Mouse (Mus musculus): Measurements from ENCODE around the gene Pi16. TPM values are rescaled to one million over a fixed set of nuclear protein-coding genes. Genes with fewer than 3 reads are reported as not detected.
A peak's percentile ranks its signal among the peaks of the same experiment; 100 is the strongest.

The Pi16 gene
- polyA plus RNA-seq, 2 experiments: 0.39 to 0.97 TPM

DNA sequence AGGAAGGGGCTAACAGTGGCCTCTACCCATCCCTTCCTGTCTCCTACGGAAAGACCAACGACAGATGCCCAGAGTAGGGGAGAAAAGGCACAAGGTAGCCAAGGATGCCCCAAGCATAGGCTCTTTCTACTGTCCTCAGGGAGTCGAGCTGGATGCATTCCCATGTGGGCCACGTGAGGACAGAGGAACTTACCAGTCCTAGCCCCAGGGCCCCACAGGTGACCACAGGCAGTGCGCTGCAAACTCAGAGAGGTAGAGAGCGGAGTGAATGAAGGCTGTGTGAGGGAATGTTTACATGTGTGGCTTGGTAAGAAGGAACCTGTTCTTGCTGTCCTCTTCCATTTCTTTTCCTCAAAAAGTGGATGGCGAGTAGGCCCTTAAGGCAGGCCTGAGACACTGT, 11.6 kb upstream of the Pi16 start:
- peaks cover under 1% of the 10 kb centered on the region for H3K36me3 ChIP-seq (replicated peaks; ENCODE audit: control insufficient read depth, insufficient read depth, low read depth)
- no peak overlapping the region for H3K9ac ChIP-seq (replicated peaks)
- H3K4me2 ChIP-seq (ENCODE audit: low read depth): no peak overlapping the region
- TF ChIP-seq CTCF (IDR thresholded peaks at IDR 0.05; ENCODE audit: low read depth) (no peak), EP300 (IDR thresholded peaks at IDR 0.05; ENCODE audit: low read depth) (no peak)
- H3K27me3 ChIP-seq (ENCODE audit: control insufficient read depth, insufficient read depth, low read length): no peaks in the 10 kb centered on the region
- WGBS (ENCODE audit: insufficient replicate concordance): 30% methylated on average over 7 of the region's 7 CpGs
- H3K4me1 ChIP-seq (replicated peaks; ENCODE audit: control insufficient read depth in 2 of 2, insufficient read depth in 2 of 2, low read length in 1 of 2): 0 out of 4 replicates have a peak, but pooled peaks cover 0 to 3% of the 10 kb centered on the region in 2 experiments
- H3K9me3 ChIP-seq (ENCODE audit: control insufficient read depth, low read length): no peaks in the 10 kb centered on the region
- ATAC-seq (ENCODE audit: insufficient read depth): no peak
- no peak overlapping the region for H3K27ac ChIP-seq
- DNase-seq (ENCODE audit: low read depth in 3 of 3, low spot score in 3 of 3): no peak
- no peak overlapping the region for H3K4me3 ChIP-seq (ENCODE audit: insufficient read depth in 1 of 2, low read depth in 2 of 2, low read length in 2 of 2)

DNA sequence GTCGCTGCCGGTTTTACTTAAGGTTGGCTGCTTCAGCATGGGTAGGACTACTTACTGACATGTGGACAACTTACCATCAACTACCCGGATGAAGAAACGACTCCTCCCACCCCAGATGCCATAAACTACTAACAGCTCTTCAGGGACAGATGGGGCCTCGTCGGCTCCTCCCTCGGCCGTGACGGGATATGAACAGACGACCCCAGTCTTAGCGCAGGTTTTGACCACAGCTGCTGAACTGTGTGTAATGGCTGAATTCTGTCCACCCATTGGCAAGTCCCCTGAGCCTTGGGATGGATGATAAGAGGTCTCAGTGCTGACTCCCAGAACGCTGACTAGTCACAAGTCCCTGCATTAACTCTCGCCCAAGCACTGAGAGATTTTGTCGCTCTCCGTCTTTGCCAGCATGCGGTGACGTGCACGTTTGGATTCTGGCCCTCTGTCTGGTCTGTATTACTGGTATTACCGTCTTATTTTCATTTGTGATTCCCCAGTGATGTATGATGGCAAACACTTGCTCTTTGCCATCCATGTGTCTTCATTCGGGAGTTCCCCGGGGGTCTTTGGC, 7.3 kb upstream of the Pi16 start:
- no peaks in the 10 kb centered on the region for H3K27me3 ChIP-seq (ENCODE audit: control insufficient read depth, insufficient read depth, low read length)
- H3K4me3 ChIP-seq (ENCODE audit: insufficient read depth in 1 of 2, low read depth in 2 of 2, low read length in 2 of 2): no peak overlapping the region
- no peak for ATAC-seq (ENCODE audit: insufficient read depth)
- peaks cover 2% of the 10 kb centered on the region; the same call in 1 of the 2 replicates for H3K9me3 ChIP-seq (ENCODE audit: control insufficient read depth, low read length)
- no peak overlapping the region for H3K27ac ChIP-seq
- no peaks in the 10 kb centered on the region for H3K4me1 ChIP-seq (replicated peaks; ENCODE audit: control insufficient read depth in 2 of 2, insufficient read depth in 2 of 2, low read length in 1 of 2)
- no peaks in the 10 kb centered on the region for H3K36me3 ChIP-seq (replicated peaks; ENCODE audit: control insufficient read depth, insufficient read depth, low read depth)
- no peak for TF ChIP-seq CTCF (IDR thresholded peaks at IDR 0.05; ENCODE audit: low read depth)
- no peak for TF ChIP-seq EP300 (IDR thresholded peaks at IDR 0.05; ENCODE audit: low read depth)
- 67% methylated on average over 21 of the region's 21 CpGs for WGBS (ENCODE audit: insufficient replicate concordance)
- H3K9ac ChIP-seq (replicated peaks): no peak overlapping the region
- no peak for DNase-seq (ENCODE audit: low read depth in 3 of 3, low spot score in 3 of 3)
- no peak overlapping the region for H3K4me2 ChIP-seq (ENCODE audit: low read depth)

DNA sequence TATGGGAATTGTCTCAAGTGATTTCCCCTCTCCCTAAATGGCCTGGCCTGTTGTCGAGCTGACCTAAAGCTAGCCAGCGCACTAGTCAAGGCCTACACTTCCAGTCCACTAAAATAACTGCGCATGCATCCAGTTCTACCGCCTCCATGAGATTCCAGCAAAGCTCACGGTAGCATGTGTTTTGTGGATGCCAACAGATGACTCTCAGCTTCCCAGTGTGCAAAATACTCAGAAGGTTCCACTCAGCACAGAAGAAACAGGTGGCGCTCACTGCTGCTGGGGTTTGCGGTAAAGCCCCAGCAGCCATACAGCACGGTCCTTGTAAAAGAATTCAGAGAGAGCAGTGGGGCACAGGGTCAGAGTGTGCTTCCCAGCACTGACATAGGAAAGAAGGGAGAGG, 5.9 kb upstream of the Pi16 start:
- no peak overlapping the region for H3K27ac ChIP-seq
- H3K9ac ChIP-seq (replicated peaks): no peak overlapping the region
- no peaks in the 10 kb centered on the region for H3K27me3 ChIP-seq (ENCODE audit: control insufficient read depth, insufficient read depth, low read length)
- H3K9me3 ChIP-seq (ENCODE audit: control insufficient read depth, low read length): peaks cover 2% of the 10 kb centered on the region; the same call in 1 of the 2 replicates
- H3K4me3 ChIP-seq (ENCODE audit: insufficient read depth in 1 of 2, low read depth in 2 of 2, low read length in 2 of 2): no peak overlapping the region
- TF ChIP-seq CTCF (IDR thresholded peaks at IDR 0.05; ENCODE audit: low read depth) (no peak), EP300 (IDR thresholded peaks at IDR 0.05; ENCODE audit: low read depth) (no peak)
- 76% methylated on average over 8 of the region's 8 CpGs for WGBS (ENCODE audit: insufficient replicate concordance)
- no peaks in the 10 kb centered on the region for H3K36me3 ChIP-seq (replicated peaks; ENCODE audit: control insufficient read depth, insufficient read depth, low read depth)
- no peak for ATAC-seq (ENCODE audit: insufficient read depth)
- H3K4me2 ChIP-seq (ENCODE audit: low read depth): no peak overlapping the region
- no peaks in the 10 kb centered on the region for H3K4me1 ChIP-seq (replicated peaks; ENCODE audit: control insufficient read depth in 2 of 2, insufficient read depth in 2 of 2, low read length in 1 of 2)
- no peak for DNase-seq (ENCODE audit: low read depth in 3 of 3, low spot score in 3 of 3)

- Histone ChIP-seq H3K9ac (replicated peaks) (no peak overlapping the region), H3K9me3 (ENCODE audit: control insufficient read depth, low read length) (peaks cover 2% of the 10 kb centered on the region; the same call in 1 of the 2 replicates), H3K27me3 (ENCODE audit: control insufficient read depth, insufficient read depth, low read length) (no peaks in the 10 kb centered on the region), H3K36me3 (replicated peaks; ENCODE audit: control insufficient read depth, insufficient read depth, low read depth) (no peaks in the 10 kb centered on the region), H3K4me2 (ENCODE audit: low read depth) (no peak overlapping the region), H3K27ac (no peak overlapping the region), H3K4me3 (ENCODE audit: insufficient read depth in 1 of 2, low read depth in 2 of 2, low read length in 2 of 2) (no peak overlapping the region), H3K4me1 (replicated peaks; ENCODE audit: control insufficient read depth in 2 of 2, insufficient read depth in 2 of 2, low read length in 1 of 2) (no peaks in the 10 kb centered on the region)
- ATAC-seq (ENCODE audit: insufficient read depth): no peak
- no peak for TF ChIP-seq EP300 (IDR thresholded peaks at IDR 0.05; ENCODE audit: low read depth)
- no peak for TF ChIP-seq CTCF (IDR thresholded peaks at IDR 0.05; ENCODE audit: low read depth)
- no peak for DNase-seq (ENCODE audit: low read depth in 3 of 3, low spot score in 3 of 3)
- 77% methylated on average over 2 of the region's 2 CpGs for WGBS (ENCODE audit: insufficient replicate concordance)
Measured at GRCm38 (mm10) chr17:29312082-29312481, 5.4 kb upstream of the Pi16 start.

- Histone ChIP-seq H3K4me2 (ENCODE audit: low read depth) (no peak overlapping the region), H3K9me3 (ENCODE audit: control insufficient read depth, low read length) (peaks cover 2% of the 10 kb centered on the region; the same call in 1 of the 2 replicates), H3K27ac (no peak overlapping the region), H3K4me1 (replicated peaks; ENCODE audit: control insufficient read depth in 2 of 2, insufficient read depth in 2 of 2, low read length in 1 of 2) (no peaks in the 10 kb centered on the region), H3K9ac (replicated peaks) (no peak overlapping the region), H3K27me3 (ENCODE audit: control insufficient read depth, insufficient read depth, low read length) (no peaks in the 10 kb centered on the region), H3K4me3 (ENCODE audit: insufficient read depth in 1 of 2, low read depth in 2 of 2, low read length in 2 of 2) (no peak overlapping the region), H3K36me3 (replicated peaks; ENCODE audit: control insufficient read depth, insufficient read depth, low read depth) (no peaks in the 10 kb centered on the region)
- TF ChIP-seq EP300 (IDR thresholded peaks at IDR 0.05; ENCODE audit: low read depth): no peak
- TF ChIP-seq CTCF (IDR thresholded peaks at IDR 0.05; ENCODE audit: low read depth): peak; percentile 56
- no peak for DNase-seq (ENCODE audit: low read depth in 3 of 3, low spot score in 3 of 3)
- ATAC-seq (ENCODE audit: insufficient read depth): no peak
Measured at GRCm38 (mm10) chr17:29313300-29313699, 4.2 kb upstream of the Pi16 start.
